Mouse (Mus musculus) liver (tissue): ENCODE measurements around the gene Slc5a2.
A peak's percentile ranks its signal among the peaks of the same experiment; 100 is the strongest.

Experiments
- DNase-seq: peaks from one replicate; pipeline ENCODE4 v3.0.0-alpha.2; 2020; ENCODE audit warnings: mixed read lengths

Slc5a2 gene

GRCm38 (mm10) chr7:128252609-128253008 is 12.8 kb upstream of the Slc5a2 start:
- DNase-seq, result no peak

- DNase-seq, result no peak
Measured at GRCm38 (mm10) chr7:128254978-128255377, 10.5 kb upstream of the Slc5a2 start.

- no peak for DNase-seq
Measured at GRCm38 (mm10) chr7:128255757-128256156, 9.7 kb upstream of the Slc5a2 start.

GRCm38 (mm10) chr7:128256783-128257334 is 8.6 kb upstream of the Slc5a2 start:
- DNase-seq, result no peak

DNA sequence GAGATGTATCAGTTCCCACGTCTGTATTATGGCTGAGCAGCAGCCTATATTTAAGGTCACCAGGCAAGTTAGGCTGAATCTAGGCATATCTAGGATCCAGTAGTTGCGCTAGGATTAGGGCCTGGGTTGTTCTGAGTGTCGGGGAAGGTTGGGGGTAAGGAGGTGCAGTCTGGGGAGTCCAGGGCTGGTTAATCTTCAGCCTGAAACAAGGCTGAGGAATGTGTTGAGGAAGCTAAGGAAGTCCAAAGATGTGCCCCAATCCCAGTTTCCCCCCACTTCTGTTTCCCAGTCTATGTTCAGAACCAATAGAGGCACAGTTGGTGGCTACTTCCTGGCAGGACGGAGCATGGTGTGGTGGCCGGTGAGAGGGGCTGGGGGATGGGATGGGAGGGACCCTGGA is 599 bp downstream of the Slc5a2 start:
- DNase-seq, result no peak

GRCm38 (mm10) chr7:128267391-128267790 is 1.9 kb downstream of the Slc5a2 start:
- no peak for DNase-seq

- no peak for DNase-seq
Measured at GRCm38 (mm10) chr7:128267813-128268212, 2.4 kb downstream of the Slc5a2 start.

GRCm38 (mm10) chr7:128270431-128270850 is 5.0 kb downstream of the Slc5a2 start:
- peak; percentile 93 for DNase-seq

DNA sequence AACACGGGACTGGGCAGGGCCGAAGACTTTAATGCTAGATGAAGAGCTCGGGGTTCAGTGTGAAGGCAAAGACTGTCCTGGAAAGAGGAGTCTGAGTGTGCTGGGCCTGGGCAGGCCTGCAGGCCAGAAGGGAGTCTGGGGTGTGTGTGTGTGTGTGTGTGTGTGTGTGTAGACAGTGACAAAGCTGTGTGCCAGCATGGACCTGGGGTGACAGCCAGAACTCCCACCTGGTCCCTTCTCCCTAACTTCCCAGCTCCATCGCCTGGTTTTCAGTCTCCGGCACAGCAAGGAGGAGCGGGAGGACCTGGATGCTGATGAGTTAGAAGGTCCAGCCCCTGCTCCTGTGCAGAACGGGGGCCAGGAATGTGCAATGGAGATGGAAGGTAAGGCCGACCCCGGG is 6.0 kb downstream of the Slc5a2 start:
- no peak for DNase-seq

GRCm38 (mm10) chr7:128276051-128276450 is 10.6 kb downstream of the Slc5a2 start:
- no peak for DNase-seq

- DNase-seq, result no peak
Measured at GRCm38 (mm10) chr7:128279750-128280149, 14.3 kb downstream of the Slc5a2 start.

GRCm38 (mm10) chr7:128281765-128282164 is 16.3 kb downstream of the Slc5a2 start:
- no peak for DNase-seq

- DNase-seq, result no peak
Measured at GRCm38 (mm10) chr7:128282532-128283244, 17.2 kb downstream of the Slc5a2 start.

DNA sequence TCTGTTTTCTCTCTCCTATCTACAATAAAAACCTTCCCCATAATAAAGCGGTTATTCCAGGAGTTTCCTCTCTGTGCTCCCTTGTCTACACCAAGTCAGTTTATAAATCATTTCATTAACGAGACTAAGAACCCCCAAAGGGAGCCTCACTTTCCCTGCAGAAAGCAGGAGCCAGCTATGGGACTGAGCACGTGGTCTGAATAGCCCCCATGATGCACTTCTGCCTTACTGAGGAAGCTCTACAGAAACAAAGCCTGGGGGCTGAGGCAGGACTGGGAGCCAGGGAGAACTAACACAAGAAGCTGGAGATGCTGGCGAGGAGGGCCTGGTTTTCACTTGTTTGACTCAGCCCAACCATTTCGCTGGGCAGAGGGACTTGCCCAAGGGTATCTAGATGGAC is 18.6 kb downstream of the Slc5a2 start:
- no peak for DNase-seq

DNA sequence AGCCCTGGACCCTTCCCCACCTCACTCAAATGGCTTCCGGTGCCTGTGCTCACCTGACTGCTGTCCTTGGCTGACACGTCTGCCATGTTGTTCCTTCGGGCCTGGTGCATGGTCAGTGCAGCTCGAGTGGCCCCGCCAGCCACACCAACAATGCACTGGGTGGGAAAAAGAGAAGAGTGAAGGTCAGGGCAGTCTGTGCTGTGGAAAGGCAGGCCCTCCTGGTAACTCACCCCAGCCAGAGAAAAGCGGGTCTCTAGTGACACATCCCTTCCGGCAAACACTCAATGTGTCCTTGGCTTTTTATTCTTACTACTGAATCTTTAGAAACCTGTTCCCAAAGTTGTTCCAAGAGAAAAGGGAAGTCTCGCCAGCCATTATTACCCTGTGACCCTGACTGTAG is 19.6 kb downstream of the Slc5a2 start:
- DNase-seq, result no peak

DNA sequence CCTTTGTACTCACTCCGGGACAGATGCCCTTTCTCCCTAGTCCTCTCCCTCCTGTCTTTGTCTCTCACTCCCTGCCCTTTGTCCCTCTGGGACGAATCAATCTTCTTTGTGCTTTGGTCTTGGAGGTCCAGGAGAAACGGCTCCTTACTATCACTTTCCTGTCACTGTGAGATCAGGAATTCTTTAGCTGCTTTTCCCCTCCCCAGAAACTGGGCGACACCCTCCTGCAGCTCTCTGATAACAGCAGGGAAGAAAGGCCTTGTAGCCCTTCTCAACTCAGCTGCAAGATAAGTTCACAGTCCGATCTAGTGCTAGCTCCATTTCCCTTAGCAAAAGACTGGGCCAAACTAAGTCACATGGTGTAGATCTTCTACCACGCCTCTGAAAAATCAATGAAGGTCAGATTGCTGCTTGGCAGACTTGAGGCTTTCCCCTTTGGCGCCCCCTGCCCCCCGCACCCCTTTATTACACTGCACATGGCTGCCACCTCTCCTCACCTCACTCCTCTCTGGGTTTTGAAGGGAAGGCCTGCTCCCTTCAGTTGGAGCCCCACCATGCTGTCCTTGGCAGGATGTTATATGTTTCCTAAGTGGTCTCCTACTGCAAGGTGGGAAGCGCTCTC is 23.6 kb downstream of the Slc5a2 start:
- DNase-seq, result peak; percentile 87

DNA sequence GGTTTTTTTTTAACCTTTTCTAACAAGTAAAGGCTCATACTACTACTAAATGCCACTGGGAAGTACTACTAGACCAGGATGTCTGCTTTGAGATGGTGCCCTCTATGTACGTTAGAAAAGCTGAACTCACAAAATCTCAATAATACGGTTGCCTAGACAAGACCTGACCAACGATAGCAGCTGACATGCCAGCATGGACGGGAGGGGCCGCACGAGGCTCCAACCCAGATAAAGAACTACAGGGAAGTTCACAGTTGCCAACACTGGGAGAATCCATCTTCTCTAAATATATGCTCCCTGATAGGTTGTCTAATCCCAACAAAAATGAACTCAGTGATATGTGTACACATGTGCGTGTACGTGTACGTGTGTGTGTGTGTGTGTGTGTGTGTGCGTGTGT is 29.3 kb downstream of the Slc5a2 start:
- peak; percentile 78 for DNase-seq

GRCm38 (mm10) chr7:128296514-128296913 is 31.1 kb downstream of the Slc5a2 start:
- DNase-seq, result peak; percentile 50

DNA sequence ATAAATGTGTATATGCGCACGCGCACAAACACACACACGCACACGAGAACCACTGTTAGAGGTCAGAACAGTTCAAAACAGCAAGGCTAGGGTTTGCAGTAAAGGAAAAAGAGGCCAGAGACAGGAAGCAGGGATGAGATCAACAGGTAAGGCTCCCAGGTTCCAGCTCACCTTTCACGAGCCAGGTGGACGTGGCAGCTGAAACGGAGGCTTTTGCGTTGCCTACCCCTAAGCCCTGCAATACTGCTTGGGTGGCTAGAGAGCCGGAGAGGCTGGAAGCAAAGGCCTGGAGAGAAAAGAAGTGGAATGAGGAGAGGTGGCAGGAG is 31.8 kb downstream of the Slc5a2 start:
- DNase-seq, result peak; percentile 43

GRCm38 (mm10) chr7:128297617-128298480 is 32.4 kb downstream of the Slc5a2 start, which contains the start of gene BC017158:
BC017158 (minus strand) TSS chr7:128298170.
- DNase-seq, result peak; percentile 81

DNA sequence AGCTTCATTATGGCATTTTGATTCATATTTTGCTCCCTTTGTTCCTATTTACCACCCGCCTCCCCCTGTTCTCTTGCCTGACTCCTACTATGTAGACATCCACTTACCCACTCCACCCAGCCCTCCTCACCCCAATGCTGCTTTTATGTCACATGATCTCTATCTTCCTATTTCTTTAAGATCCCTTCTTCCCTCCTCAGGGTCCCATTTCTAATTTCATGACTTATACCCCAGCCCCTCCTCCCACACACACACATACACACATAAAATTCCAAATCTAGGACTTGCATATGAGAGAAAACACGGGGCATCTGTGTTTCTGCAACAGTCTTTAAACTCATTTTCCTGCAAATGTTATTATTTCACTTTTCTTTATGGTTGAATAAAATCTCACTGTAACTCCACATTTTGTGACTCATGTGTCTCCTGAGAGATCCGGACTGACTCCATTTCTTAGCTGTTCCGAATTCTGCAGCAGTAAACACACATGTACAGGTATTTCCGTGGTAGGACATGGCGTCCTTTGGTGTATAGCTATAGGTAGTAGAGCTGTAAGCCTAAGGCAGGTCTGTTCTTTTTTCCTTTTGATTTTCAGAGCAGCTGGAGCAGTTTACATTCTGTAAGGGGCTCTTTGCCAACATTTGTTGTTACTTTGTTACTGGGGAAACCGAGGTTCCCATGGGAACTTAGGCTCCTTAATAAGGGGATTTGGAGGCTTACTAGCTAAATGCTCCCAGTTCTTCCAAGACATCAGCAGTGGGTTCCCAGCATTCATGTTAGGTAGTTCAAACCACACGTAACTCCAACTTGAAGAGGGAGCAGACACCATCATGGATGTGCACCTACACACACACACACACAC is 33.3 kb downstream of the Slc5a2 start:
- DNase-seq, result peak; percentile 50

DNA sequence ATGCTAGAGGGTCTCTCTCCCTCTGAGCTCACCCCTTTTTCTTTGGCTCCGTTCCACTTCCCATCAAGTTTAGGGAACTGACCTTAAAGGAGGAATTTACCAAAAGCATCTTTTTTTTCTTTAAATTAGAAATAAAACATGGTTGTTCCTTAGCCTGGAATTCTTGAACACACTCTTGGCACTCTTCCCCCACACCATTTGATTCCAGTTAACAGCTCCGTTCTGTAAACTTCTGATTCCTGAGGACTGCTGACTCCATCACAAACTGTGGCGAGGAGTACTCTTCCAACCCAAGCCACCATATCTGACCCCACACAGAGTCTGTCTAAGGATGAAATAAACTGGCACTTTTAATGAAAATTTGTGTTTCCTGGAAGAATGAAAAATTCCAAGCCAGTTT is 35.5 kb downstream of the Slc5a2 start:
- DNase-seq, result no peak
